Comparison of ENCODE assay signal across 9 mouse cellular contexts in genomic region chr8:11003253-11003652, GRCm38 (mm10). TPM values are rescaled to one million over a fixed set of nuclear protein-coding genes. Genes with fewer than 3 reads are reported as not detected.
A peak's percentile ranks its signal among the peaks of the same experiment; 100 is the strongest.
DNase-seq lines count a peak whose midpoint lies in the region; ATAC-seq and TF ChIP-seq lines count a peak whose summit lies in the region.
"Had no signal": no experiment of that assay in that cellular context is flagged by ENCODE, and none has a peak within 500 bp of the region (broad histone marks: within the 10 kb centered on the region; RNA-seq: fewer than 3 reads in every experiment).

No protein-coding gene starts in this region.

- H3K27me3 ChIP-seq in kidney, postnatal 0 days (ENCODE audit: insufficient read depth, low read length) = no peaks in the 10 kb centered on the region
- H3K27me3 ChIP-seq in forebrain, embryonic 10.5 days (ENCODE audit: poor library complexity, severe bottlenecking) = peaks cover 53% of the 10 kb centered on the region
- no peaks in the 10 kb centered on the region for H3K27me3 ChIP-seq in limb, embryonic 12.5 days
- H3K27me3 ChIP-seq in neural tube, embryonic 15.5 days (replicated peaks) = no peaks in the 10 kb centered on the region
- H3K27me3 ChIP-seq in thymus, adult 2 months (ENCODE audit: control insufficient read depth, insufficient read depth, low read length) = no peaks in the 10 kb centered on the region
- H3K27me3 ChIP-seq: Patski had no signal

- H3K4me3 ChIP-seq in kidney, postnatal 0 days (replicated peaks; ENCODE audit: low read depth, low read length) = peak overlapping the region; percentile 81
- H3K4me3 ChIP-seq in forebrain, embryonic 10.5 days = peak overlapping the region; percentile 89
- H3K4me3 ChIP-seq in limb, embryonic 12.5 days (replicated peaks) = peak overlapping the region; percentile 81
- peak overlapping the region; percentile 78 for H3K4me3 ChIP-seq in neural tube, embryonic 15.5 days (replicated peaks)
- H3K4me3 ChIP-seq in thymus, adult 2 months (ENCODE audit: control insufficient read depth, insufficient read depth, low read length) = no peak overlapping the region

- peak overlapping the region; percentile 86 for H3K4me2 ChIP-seq in kidney, postnatal 0 days (ENCODE audit: low read length)
- peak overlapping the region; percentile 94 for H3K4me2 ChIP-seq in limb, embryonic 12.5 days
- peak overlapping the region; percentile 93 for H3K4me2 ChIP-seq in neural tube, embryonic 15.5 days

- WGBS in kidney, postnatal 0 days = 25% methylated on average over 6 of the region's 6 CpGs
- 72% methylated on average over 6 of the region's 6 CpGs for WGBS in forebrain, embryonic 10.5 days
- WGBS in limb, embryonic 12.5 days = 63% methylated on average over 6 of the region's 6 CpGs
- 29% methylated on average over 6 of the region's 6 CpGs for WGBS in neural tube, embryonic 15.5 days
- 75% methylated on average over 6 of the region's 6 CpGs for WGBS in thymus, adult 2 months

- peak overlapping the region; percentile 92 for H3K9ac ChIP-seq in kidney, postnatal 0 days (ENCODE audit: low read depth, low read length)
- H3K9ac ChIP-seq in limb, embryonic 12.5 days (replicated peaks) = peak overlapping the region; percentile 88
- H3K9ac ChIP-seq in neural tube, embryonic 15.5 days (replicated peaks) = peak overlapping the region; percentile 46

- no peak for TF ChIP-seq POLR2A in thymus, adult 2 months (IDR thresholded peaks at IDR 0.05; ENCODE audit: control insufficient read depth, extremely low read depth, insufficient read depth, low read length, poor library complexity)

- ATAC-seq in kidney, postnatal 0 days (replicated peaks; ENCODE audit: low FRiP score, low read depth) = no peak
- no peak for ATAC-seq in limb, embryonic 12.5 days (ENCODE audit: insufficient number of reproducible peaks, insufficient read depth, low FRiP score, low TSS enrichment, low read depth)
- no peak for ATAC-seq in neural tube, embryonic 15.5 days (ENCODE audit: low FRiP score)
- ATAC-seq: Patski had no signal

- H3K36me3 ChIP-seq in kidney, postnatal 0 days (ENCODE audit: insufficient read depth, low read length) = peaks cover 12% of the 10 kb centered on the region; the same call in 1 of the 2 replicates
- H3K36me3 ChIP-seq in forebrain, embryonic 10.5 days (replicated peaks) = peaks cover 53% of the 10 kb centered on the region
- H3K36me3 ChIP-seq in limb, embryonic 12.5 days = peaks cover 30% of the 10 kb centered on the region
- no peaks in the 10 kb centered on the region for H3K36me3 ChIP-seq in neural tube, embryonic 15.5 days
- no peaks in the 10 kb centered on the region for H3K36me3 ChIP-seq in thymus, adult 2 months (ENCODE audit: control insufficient read depth, insufficient read depth, low read length)

- no peak overlapping the region for H3K27ac ChIP-seq in kidney, postnatal 0 days
- H3K27ac ChIP-seq in forebrain, embryonic 10.5 days = peak overlapping the region; percentile 99
- H3K27ac ChIP-seq in limb, embryonic 12.5 days = peak overlapping the region; percentile 43
- 0 out of 2 replicates have a peak overlapping the region, but pooled peaks have one; percentile 7 for H3K27ac ChIP-seq in neural tube, embryonic 15.5 days (replicated peaks)
- H3K27ac ChIP-seq in thymus, adult 2 months (ENCODE audit: control insufficient read depth, insufficient read depth, low read length) = no peak overlapping the region

- no peak for TF ChIP-seq CTCF in kidney, postnatal 0 days (IDR thresholded peaks at IDR 0.05; ENCODE audit: low read depth)
- no peak for TF ChIP-seq CTCF in thymus, adult 2 months (IDR thresholded peaks at IDR 0.05; ENCODE audit: borderline replicate concordance, control insufficient read depth, extremely low read depth, insufficient read depth, low read length, poor library complexity)

- no peak for DNase-seq in kidney, postnatal 0 days (ENCODE audit: low spot score)
- DNase-seq in kidney, postnatal 36 days = no peak
- no peak for DNase-seq in forebrain, embryonic 10.5 days (ENCODE audit: extremely low spot score, low spot score)
- no peak for DNase-seq in thymus, adult 2 months
- DNase-seq in adrenal gland, postnatal 14 days = no peak
- DNase-seq in cerebellum, adult 18-20 months = no peak

- H3K4me1 ChIP-seq in kidney, postnatal 0 days (replicated peaks; ENCODE audit: insufficient read depth, low read length) = peaks cover 61% of the 10 kb centered on the region
- peaks cover 96% of the 10 kb centered on the region for H3K4me1 ChIP-seq in forebrain, embryonic 10.5 days
- H3K4me1 ChIP-seq in limb, embryonic 12.5 days (replicated peaks) = peaks cover 78% of the 10 kb centered on the region
- peaks cover 87% of the 10 kb centered on the region for H3K4me1 ChIP-seq in neural tube, embryonic 15.5 days
- peaks cover 33% of the 10 kb centered on the region for H3K4me1 ChIP-seq in thymus, adult 2 months (replicated peaks; ENCODE audit: control insufficient read depth, insufficient read depth, low read length)

- H3K9me3 ChIP-seq in kidney, postnatal 0 days (replicated peaks; ENCODE audit: low read length) = no peaks in the 10 kb centered on the region
- peaks cover 4% of the 10 kb centered on the region; the same call in 1 of the 2 replicates for H3K9me3 ChIP-seq in forebrain, embryonic 10.5 days
- no peaks in the 10 kb centered on the region for H3K9me3 ChIP-seq in limb, embryonic 12.5 days
- no peaks in the 10 kb centered on the region for H3K9me3 ChIP-seq in neural tube, embryonic 15.5 days (replicated peaks)

RNA-seq across cellular contexts. Expression of gene Irs2, which starts 5.0 kb away (rescaled TPM):
- polyA plus RNA-seq in kidney, postnatal 0 days (2015; fragmentation: Nextera tagmentation; extraction: Ambion mirVana) = 7.0 and 8.5 TPM in 2 replicates
- polyA plus RNA-seq in forebrain, embryonic 10.5 days (2016; fragmentation: Nextera tagmentation; extraction: Ambion mirVana) = 5.7 and 6.1 TPM in 2 replicates
- polyA plus RNA-seq in limb, embryonic 12.5 days (2016; fragmentation: Nextera tagmentation; extraction: Ambion mirVana) = 10.9 and 11.7 TPM in 2 replicates
- 5.2 and 5.7 TPM in 2 replicates for polyA plus RNA-seq in neural tube, embryonic 15.5 days (2015; fragmentation: Nextera tagmentation; extraction: Ambion mirVana)
- 17.1 and 20.4 TPM in 2 replicates for polyA plus RNA-seq in thymus, adult 2 months (2012; rRNA removed)
- 28.2 and 49.7 TPM in 2 replicates for total RNA-seq in adrenal gland, postnatal 14 days (2021)

Comparison
In these comparisons a context has a peak if more than half of its experiments do, and no peak if none do; other contexts are left out.
1. H3K27ac ChIP-seq: peak in forebrain, embryonic 10.5 days (single experiment), limb, embryonic 12.5 days (single experiment) and neural tube, embryonic 15.5 days (single experiment); none in kidney, postnatal 0 days (single experiment) and thymus, adult 2 months (single experiment).
2. Peak in every context shown above with its lines, with median percentiles within 50 percentile points of each other: H3K4me2 ChIP-seq and H3K9ac ChIP-seq.